Mouse (Mus musculus): Measurements from ENCODE around the gene Srcin1.

GRCm38 (mm10) chr11:97485661-97486060 is 90.3 kb downstream of the Srcin1 start:
- TF ChIP-seq CTCF (IDR thresholded peaks at IDR 0.05; ENCODE audit: low read depth) (no peak), EP300 (optimal IDR thresholded peaks at IDR 0.05) (no peak)
